Mouse (Mus musculus) yolk sac, embryonic 10.5 days (tissue): ENCODE data around the gene Vat1l.

ENCODE experiments used
- DNase-seq: peaks from one replicate; pipeline ENCODE4 v3.0.0-alpha.2; 2017; ENCODE audit warnings: low spot score

The Vat1l gene

DNA sequence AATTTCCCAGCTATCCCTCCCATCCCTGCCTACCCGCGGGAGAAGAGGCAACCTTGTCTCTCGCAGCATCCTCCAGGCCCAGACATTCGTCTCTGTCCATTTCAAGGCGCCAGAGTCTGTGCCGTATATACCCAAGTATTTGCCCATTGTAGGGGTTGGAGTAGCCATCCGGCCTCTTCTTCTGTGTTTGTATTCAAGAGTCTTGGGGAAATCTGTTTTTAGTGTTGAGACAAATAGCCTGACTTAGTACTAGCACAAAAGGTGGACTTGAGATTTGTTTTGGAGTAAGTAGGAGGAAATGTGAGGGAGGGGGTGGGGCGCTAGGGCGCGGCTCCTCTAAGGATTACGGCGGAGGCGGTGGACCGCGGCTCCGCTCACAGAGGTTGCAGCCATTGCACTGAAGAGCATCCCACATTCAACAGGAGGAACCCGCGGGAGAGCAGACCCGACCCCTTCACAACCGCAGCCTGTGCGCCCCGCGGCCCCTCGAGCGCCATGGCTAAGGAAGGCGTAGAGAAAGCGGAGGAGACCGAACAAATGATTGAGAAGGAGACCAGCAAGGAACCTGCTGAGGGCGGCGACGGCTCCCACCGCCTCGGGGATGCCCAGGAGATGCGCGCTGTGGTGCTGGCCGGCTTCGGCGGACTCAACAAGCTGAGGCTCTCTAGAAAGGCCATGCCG, at the start of gene Vat1l:
Vat1l (plus strand) TSS at position 392 of the 681 bp plus-strand sequence.
- peak; percentile 34 for DNase-seq

DNA sequence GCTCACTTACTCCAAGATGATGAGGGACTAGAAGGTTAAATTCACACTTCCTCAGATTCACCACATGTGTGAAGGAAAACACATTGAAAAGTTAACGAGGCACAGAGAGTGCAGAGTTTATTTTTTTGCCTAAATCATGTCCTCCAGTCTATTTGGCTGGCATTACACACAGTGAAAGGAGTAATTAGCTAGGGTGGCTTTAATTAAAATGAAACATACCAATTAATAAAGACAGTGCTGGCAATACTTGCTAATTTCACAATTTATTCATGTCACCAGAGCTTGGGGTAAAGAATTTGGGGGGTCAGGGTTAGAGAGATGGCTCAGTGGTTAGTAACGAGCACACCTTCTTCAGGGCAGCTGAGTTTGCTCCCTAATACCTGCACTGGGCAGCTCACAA, 46.8 kb upstream of the Vat1l start:
- no peak for DNase-seq

DNA sequence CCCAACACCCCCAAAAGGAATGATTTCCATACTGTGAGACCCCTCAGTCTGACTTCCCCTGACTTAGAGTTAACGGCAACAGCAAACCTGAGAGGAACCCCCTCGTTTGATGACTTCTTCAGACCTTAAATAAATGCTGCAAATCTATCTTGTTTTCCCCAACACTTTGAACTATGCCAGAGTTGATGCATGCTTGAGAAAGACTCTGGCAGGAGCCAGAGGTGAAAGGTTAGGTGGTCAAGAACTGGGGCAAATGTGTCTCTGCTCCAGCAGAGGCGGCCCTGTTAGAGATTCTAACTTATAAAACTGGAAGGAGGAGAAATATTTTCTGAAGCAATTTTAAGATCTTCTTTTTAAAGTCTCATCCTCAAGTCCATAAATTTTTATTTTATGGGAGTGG, 45.7 kb upstream of the Vat1l start:
- no peak for DNase-seq

DNA sequence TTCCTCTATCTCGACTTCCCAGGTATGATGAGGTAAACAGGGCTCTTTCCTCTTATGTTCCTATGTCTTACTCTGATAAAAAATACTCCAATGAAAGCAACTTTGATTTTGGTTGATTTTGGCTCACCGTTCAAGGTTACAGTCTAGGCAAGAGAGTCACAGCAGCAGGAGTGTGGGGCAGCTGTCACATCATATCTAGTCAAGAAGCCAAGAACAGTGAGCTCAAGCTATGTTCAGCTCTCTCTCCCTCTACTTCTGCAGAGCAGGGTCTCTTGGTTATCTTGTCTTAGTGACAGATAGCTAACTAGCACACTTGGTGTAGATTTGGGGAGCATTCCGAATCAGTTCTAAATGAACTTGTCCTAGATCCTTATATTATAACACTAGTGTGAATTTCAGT, 41.5 kb upstream of the Vat1l start:
- DNase-seq = no peak

DNA sequence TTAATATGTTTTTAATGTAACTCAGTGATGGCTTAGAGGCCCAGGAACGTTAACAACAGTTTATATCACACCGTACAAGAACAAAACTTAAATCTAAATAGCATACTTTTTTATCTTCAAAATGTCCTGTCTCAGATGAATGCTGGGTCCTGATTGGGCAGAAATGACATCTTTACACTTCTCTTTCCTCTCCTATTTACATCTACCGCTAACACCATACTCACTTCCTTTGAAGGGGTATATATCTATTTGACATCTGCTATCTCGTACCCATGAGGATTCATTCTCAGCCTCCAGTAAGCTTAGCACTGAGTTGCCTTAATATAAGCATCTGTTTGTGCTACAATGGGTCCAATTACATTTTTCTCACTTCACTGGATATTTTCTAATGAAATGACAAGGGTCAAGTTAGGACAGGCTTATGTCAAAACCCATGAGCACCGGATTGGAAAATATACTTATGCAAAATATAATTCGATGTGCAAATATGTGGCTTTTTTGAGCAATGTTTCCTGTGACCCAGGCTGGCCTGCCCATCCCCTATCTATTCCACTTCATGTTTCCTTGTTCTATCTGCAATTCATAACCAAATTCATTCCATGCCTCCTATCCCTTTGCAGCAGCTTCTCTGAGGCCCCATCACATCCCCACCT, 40.8 kb upstream of the Vat1l start:
- DNase-seq = no peak

GRCm38 (mm10) chr8:114165741-114166140, 39.7 kb upstream of the Vat1l start:
- no peak for DNase-seq

DNA sequence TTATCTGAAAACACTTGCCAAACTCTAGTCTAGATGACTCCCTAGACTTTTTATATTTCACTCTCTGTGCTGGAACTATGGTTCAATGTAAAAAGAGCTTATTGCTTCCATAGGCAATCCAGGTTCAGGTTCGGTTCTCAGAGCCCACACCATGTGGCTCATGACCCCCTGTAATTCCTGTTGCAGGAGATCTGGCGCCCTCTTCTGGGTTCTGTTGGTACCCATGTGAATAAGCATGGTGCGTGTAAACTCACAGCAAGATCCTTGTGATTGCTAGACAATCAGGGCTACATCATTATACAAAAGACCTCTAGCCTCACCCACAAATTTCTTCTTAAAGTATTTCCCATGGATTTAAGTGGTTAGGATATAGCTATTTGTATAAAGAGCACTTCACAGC, 28.7 kb upstream of the Vat1l start:
- no peak for DNase-seq

GRCm38 (mm10) chr8:114193334-114193733, 12.1 kb upstream of the Vat1l start:
- no peak for DNase-seq

- DNase-seq = no peak
These were observed 6.4 kb upstream of the Vat1l start for GRCm38 (mm10) chr8:114198990-114199389.

DNA sequence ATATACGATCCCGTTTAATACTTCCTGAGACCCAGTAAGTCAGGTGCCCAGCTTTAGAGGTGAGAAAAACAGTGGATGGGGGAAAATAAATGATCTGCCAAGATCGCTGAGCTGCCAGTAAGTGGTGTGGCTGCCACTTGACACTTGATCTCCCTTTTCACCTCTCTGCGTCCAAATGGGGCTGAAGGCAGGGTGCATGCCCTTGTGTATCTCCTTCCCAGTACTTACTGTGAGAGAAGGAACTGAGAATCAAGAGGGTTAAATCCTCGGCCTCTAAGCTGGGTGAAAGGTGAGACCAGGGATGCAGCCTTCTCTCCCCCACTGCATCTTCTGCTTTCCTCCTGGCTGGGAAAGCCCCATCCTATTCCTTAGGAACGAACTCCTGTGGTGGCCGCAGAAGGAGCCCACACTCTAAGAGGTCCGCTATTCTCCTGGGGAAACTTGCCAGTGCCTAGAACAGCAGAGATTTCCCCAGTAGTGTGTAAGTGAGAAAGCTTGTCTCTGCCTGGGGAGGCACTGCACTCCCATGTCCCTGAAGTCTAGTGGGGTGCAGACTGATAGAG, 1.1 kb downstream of the Vat1l start:
- DNase-seq = no peak

- no peak for DNase-seq
These were observed 1.6 kb downstream of the Vat1l start for GRCm38 (mm10) chr8:114207026-114207425.

GRCm38 (mm10) chr8:114220779-114221178, 15.4 kb downstream of the Vat1l start:
- no peak for DNase-seq

DNA sequence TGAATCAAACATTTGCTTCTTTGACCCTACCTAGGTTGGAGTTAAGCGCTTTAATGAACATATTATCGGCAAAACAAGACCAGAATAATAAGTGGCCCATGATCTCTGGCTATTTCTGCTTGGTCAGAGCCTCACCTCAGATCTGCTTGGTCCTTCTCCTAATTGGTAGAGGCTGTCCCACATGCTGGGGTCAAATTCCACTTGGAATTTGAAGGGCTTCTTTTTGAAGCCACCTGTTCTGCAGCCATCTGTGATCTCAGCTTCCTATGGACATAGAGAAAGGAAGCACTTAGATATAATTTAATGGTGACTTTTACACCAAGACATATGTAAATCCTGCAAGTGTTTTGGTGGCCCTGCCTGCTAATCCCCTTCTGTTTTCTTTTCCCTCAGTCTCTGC, 16.6 kb downstream of the Vat1l start:
- no peak for DNase-seq

DNA sequence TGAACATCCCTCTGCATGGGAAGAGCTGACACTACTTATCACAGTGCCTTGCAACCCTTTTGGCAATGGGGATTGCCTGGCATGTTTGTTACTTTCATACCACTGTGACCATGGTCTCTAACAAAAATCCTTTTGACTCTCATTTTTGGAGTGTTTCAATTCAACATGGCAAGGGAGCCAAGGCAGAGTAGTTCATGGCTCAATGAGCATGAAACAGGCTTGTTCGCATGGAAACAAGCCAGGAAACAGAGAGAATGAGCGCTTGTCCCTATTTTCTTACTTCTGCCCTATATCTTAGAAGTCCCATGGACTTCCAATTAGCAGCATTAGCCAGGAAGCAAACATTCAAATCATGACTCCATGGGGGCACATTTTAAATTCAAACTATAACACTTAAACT, 18.6 kb downstream of the Vat1l start:
- DNase-seq = no peak

GRCm38 (mm10) chr8:114251321-114252065, 46.1 kb downstream of the Vat1l start:
- no peak for DNase-seq

DNA sequence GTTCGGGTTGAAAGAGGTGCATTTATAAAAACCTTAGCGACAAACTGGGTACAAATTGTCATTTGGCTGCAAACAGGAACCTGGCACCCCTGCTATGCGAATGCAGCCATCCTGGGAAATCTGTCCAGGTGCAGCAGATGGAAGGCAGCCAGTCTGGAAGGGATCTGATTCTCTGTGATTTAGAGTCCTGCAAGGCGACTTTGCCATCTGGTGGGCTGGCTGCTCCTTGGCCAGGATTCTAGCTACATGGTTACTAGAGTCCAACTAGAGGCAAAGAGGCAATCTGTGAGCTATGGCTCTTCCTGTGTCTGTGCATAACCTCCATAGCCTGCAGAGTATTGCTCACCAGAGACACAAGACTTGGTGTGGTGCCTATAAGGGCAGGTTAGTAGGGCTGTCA, 53.3 kb downstream of the Vat1l start:
- no peak for DNase-seq

DNA sequence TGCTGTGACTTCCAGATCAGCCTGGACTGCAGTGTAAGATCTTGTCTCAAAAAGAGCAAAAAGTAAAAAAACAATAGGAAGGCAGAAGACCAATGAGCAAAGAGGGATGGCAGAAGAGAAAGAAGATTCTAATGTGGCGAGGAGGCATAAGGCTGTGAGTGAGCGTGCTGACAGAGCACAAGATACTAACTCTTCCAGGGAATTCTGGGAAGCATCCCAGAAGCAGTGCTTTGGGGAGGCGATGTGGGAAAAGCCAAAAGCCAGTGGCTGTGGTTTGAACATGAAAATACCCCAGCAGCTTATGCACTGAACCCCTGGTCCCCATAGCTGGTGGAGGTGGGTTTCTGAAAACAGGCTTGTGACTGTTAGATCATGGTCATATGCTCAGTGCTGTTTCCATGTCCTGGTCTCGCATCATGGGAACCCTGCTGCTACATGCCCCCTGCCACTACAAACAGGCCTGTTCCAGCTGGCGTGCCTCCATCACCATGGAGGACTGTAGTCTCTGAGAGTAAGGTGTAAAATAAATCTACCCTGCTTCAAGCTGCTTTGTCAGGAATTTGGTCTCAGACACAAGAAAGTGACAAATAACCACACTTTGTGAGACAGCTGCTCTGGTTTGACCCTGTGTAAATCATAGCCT, 54.4 kb downstream of the Vat1l start:
- DNase-seq = no peak

DNA sequence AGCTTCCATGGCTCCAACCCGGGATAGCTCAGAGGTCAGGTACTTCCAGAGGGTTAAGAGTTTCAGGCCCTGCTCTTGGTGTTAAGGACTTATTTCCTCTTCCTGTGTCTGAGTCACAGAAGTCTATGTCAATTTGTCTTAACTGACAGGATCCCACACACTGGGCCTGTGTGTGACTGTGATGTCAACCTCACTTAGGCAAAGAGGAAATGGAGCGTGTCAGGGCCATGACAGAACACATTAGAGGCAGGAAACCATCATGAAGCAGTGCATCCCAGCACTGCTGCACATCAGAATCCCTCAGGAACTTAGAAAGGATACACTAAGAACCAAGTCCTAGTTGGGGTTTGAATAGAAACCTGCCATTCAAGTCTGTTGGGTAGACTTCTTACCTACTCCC, 56.9 kb downstream of the Vat1l start:
- no peak for DNase-seq

DNA sequence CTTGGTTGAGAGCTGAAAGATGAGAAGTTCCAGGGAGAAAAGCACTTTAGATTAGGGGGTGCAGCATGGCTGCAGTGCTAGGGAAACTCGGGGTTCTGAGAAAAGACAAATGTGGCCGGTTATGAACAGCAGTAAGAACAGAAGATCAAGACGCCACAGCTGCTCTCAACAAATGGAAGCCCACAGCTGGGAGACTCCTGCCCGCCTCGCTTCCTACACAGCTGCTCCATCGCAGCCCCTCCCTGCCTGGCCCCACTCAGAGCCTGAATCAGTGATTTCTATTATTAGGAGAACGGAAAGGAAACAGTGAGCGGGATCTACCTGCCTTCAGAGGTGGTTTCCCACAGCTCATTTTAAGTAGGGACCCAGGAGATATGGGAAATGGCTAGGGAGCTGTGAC, 69.1 kb downstream of the Vat1l start:
- DNase-seq = no peak

- no peak for DNase-seq
These were observed 75.7 kb downstream of the Vat1l start for GRCm38 (mm10) chr8:114281101-114281500.

DNA sequence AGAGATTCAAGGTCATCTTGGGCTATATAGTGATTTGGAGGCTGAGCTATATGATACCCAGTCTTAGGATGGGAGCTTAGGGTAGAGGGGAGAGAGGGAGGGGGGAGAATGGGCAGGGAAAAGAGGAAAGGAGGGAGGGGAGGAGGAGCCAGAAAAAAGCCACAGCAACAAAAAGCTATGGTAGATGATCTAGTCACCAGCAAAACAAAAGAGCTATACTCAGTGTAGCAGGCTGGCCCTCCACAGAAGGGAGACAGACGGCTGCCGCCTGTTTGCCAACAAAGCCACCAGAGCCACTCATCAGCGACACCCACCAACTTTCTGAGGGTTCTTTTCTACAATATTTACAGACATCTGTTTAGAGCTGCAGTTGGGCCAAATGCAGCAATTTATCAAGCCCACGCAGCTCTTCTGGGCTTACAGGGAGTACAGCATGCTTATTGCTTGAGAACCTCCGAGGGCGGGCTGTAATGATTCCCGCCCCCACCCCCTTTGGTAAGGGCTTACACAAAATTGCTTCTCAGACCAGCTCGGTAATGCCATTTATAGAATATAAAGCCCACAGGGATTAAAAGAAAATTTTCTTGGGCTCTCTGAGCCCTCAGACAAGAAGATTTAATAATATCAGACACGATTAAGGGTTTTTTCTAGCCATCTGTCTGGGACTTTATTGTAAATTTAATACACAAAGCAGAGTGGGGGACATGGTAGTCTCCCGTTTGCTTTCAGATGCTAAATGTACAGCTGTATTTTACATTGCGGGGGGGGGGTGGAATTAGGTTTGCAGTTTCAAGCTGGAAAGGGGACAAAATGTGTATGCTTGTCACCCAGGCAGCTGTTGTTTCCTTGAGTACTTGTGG, 89.7 kb downstream of the Vat1l start:
- DNase-seq = no peak

DNA sequence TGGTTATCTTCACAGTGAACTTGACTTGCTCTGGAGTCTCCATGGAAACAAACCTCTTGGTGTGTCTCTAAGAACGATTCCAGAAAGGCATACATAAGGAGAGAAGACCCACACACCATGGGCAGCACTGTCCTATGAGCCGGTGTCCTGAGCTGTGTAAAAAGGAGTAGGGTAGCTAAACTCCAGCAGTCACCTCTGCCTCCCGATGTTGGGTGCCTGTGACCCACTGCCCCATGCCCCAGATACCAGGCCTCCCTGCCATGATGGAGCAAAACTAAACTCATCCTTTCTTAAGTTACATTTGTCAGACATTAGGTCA, 90.3 kb downstream of the Vat1l start:
- no peak for DNase-seq
